Mouse (Mus musculus) skeletal muscle tissue, adult 2 months (tissue): ENCODE results near the gene Spdye4c.

ENCODE experiments used
- DNase-seq: peaks from one replicate; pipeline ENCODE4 v3.0.0-alpha.2; 2012; ENCODE audit warnings: low read depth, low spot score

Gene Spdye4c

DNA sequence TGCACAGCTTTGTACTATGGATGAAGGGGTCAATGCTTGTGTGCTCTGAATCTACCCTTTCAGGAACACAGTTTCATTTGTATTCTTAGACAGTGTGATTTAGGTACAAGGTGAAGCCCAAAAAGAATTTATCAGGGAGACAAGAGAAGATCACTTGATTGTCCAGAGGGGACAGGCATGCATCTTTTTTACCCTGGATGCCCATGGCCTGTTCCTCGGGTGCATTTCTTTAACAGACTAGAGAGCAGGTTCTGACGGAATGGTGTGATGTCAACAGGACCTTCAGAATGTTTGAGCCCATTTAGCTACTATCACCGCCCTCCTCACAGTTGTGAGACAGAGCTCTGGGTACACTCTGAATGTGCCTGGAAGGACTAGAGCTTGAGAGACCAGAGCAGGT lies at the start of gene Spdye4c:
TSS of gene Spdye4c (plus strand) at position 301 of the 400 bp plus-strand sequence.
- no peak for DNase-seq

DNA sequence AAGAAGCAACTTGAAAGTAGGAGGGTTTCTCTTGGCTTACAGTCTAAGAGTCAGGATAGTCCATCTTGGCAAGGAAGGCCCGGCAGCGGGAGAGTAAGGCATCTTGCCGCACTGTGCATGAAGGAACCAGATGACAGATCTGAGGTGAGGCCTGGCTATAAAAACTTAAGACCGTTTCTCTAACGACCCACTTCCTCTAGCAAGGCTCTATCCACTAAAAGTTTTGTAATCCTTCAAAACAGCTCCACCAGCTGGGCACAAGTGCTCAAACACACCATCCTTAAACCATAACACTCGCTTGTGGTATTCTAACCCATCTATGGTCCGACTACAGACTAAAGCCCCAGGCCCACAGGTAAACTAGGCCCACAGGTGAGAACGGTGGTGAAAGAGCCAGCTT lies 47.5 kb upstream of the Spdye4c start:
- DNase-seq, result no peak

DNA sequence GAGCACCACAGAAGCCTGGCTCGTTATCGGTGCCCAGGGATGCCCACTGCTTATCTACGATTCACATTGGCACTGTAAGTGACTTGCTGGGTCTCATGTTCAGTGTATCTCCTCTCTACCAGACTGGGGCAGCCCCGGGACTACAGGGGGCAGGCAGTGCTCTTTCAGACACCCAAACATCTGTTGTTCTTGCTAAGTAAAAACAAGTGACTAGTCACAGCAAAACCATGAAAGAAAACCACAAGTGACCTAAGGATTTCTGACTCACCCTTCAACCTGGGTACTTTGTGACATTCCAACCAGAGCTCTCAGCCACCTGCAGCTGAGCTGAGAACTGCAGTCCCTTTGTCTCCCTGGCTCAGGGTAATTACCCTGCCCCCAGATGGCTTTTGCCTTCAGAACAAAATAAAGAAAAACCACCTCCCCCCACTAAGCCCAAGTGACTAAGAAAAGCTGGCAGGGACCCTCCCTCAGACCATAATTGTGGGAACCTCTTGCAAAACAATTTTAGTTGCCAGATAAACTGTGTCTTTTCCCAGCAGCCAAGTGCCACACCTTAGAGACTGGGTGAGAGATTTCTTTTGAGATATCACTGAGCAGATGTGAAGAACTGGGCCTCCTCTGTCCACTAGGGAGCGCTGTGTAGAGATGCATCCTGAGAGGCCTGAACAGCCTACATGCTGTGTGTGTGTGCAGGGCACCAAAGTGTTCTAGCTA lies 46.4 kb upstream of the Spdye4c start:
- DNase-seq, result peak; percentile 12

DNA sequence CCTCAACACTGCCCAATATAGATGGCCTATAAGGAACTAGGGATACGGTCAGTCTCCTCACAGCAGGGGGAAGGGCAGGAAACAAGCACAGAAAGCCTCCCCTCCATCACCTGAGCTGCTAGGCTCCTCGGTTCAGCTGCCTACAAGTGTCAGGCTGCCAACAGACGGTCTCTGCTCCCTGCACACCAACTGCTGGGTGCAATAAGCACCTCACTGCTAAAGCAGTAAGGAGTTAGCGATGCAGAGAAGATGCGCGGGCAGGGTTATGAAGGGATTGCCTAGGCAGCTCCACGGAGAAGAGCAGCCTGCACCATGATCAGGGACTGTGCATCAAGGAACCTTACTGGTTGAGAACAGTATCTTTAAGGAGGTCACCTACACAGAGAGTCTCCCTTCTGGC lies 45.6 kb upstream of the Spdye4c start:
- DNase-seq, result no peak

DNA sequence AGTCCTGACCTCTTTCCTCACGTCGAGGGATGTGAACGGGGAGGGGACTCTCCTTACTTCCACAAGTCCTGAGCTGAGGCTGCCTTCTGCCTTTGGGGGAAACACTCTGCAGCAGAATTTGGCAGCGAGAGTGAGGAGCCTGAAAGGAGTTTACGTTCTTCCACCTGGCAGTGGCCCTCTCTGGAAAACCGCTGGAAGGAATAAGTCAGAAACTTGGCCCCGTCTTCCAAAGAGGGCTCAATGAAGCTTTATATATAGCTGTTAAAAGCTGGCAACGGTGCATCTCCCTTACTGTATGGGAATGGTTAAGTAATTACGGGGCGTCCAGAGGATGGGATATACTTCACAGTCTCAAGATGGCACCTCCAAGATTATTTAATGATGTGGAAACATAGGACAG lies 43.9 kb upstream of the Spdye4c start:
- no peak for DNase-seq

DNA sequence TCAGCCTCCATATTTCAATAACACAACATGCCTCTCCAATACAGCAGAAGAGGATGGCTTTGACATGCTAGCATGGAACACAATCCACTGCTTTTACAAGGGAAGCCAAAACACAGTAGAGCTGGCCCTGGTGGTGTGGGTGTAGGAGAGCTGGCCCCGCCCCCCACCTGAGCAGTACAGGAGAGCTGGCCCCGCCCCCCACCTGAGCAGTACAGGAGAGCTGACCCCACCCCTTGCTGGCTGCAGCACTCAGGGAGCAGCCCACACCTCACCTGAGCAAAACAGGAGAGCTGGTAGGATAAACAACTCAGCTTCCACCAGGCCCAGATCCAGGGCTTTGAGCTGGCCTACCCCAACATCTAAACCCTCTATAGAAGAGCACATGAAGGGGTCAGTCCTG lies 42.7 kb upstream of the Spdye4c start:
- DNase-seq, result no peak

DNA sequence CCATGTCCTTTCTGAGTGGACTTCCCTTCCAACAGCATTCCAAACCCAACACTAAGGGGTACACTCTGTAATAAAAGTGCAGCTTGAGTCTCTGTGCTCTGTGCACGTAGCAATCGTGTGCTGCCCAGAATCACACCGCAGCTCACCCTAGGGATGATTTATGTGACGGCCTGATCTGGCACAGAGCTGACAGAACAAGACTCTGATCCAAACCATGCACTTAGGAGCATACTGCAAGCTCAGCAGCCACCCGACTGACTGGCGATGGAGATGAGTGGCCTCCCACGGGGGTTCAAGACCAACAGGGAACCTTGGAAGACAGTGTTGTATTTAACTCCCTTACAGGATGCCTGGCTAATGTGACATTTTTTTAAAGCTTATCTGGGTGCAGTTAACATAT lies 41.4 kb upstream of the Spdye4c start:
- no peak for DNase-seq

DNA sequence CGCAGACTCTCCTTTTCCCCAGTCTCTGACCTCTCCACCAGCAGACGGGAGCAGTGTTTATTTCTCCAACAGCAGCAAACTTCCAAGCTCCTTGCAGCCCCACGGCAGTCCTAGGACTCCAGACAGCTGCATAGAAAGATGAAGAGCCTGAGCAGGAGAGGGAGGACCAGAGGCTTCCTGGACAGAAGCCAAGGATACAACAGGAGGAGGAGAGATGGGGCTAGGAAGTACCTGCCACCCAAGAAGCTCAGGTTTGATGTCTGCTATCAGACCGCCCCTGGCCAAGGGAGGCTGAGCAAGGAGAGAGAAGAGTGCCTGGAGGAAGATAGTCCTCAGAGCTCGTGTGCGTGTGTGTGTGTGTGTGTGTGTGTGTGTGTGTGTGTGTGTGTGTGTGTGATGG lies 41.0 kb upstream of the Spdye4c start:
- no peak for DNase-seq

DNA sequence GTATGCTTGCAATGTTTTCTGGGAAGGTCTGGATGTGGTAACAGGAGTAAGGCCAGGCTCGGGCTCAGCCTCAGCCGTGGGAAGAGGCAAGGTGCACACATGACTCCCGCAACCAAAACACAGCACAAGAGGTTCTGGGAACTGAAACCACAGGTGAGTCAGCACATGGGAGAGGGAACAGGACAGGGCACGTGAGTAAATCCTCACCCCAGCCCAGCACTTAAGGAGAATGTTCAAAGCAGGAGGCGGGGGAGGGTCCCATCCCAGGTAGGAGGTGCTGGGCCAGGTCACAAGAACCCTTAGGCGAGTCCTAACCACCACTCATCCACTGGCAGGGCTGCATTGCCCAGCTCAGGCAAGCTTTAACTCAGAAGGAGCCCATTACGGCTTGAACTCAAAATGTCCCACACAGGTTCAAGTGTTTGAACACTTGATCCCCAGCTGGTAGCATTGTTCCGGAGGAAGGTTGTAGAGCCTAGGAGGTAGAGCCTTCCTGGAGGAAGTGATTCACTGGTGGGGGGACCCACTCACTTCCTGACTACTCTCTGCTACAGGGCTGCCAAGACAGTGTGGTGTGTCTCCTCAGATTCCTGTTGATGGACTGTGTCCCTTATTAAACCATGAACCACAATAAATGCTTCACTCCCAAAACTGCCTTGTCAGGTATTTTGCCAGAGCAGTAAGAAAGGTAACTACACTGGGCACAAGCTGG lies 38.8 kb upstream of the Spdye4c start:
- no peak for DNase-seq

DNA sequence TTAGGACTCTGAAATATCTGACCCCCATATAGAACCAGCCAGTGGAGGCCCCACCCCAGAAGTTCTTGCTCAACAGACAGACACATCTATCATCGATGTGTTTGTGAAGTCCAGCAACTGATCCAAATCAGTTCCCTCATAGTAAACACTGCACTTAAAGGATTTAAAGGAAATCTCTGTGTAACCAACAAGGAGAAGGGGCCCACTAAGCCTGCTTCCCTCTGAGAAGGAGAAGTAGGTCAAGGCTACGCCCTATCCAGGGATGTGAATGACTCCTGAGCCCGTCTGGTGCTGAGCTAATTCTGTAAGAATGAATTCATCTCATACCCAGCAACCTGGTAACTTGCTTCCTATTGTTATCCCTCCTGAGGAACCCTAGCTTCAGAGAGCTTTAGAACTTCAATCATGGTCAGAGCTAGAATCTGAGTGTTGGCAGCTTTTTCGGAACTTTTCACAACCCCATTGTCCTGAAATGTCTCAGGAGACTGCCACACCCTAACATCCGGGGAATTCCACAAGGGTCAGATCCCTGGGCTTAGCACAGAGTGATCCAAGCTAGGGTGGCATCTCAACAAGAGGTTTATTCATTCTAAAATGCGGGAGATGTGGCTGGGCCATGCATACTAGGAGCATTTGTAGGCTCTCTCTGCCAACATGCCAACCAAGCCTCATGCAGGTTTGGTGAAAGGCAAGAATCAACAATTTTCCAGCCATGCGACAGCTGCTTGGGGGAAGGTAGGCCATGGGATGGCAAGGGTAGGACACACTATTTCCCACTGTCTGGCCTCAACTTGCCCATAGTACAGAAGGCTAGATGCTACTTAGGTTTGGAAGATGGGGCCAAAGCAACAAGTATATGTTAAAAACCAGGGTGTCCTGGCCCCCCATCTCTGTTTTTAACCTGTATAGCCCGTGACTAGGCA lies 38.0 kb upstream of the Spdye4c start:
- no peak for DNase-seq

DNA sequence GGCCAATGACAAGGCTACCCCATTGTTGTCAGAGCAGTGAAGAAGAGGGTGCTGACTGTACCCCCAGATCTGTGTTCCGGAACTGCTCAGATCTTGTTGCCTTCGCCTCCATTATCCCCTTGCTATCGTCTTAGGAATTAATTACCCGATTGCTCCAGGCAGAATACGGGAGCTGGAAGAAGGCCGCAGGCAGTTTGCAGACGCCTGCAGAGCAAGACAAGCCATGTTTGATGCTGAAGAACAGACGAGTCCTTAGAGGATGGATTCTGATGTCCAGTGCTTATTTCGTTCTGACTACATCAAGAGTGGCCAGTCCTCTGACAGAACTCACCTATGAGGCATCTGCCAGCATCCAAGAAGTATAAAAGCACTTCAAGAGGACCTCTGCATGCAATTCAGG lies 35.9 kb upstream of the Spdye4c start:
- DNase-seq, result no peak

DNA sequence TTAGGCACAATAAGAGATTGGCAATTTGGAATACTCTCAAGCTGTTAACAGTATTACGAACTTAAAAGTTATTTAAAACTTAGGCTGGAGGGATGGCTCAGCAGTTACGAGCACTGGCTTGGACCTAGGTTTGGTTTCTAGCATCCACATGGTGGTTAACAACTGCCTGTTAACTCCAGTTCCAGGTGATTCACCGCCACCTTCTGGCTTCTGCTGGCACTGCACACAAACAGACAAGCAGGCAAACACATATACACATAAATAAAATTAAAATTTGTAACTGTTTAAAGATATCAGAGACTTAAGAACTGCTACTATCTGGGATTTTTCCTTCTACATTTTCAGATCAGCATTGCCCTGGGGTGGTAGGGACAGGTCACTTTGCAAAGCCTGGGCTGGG lies 26.8 kb upstream of the Spdye4c start:
- DNase-seq, result no peak

DNA sequence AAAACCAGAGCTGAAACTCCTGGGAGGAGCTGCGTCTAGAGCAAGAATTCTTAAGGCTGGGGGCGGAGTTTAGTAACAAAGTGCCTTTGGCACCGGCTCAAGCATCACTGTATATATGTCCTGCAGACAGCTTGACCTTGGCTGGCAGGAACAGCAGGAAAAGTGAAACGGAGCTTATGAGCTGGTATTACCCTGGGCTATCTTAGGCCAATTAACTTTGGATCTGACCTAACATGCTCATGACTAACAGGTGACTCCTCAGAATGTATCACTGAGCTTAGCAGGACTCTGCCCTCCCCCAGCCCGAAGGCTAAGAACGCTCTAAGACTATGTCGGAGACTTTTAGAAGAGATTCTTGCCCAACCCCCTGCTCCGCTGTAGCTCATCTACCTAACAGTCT lies 25.1 kb upstream of the Spdye4c start:
- no peak for DNase-seq

DNA sequence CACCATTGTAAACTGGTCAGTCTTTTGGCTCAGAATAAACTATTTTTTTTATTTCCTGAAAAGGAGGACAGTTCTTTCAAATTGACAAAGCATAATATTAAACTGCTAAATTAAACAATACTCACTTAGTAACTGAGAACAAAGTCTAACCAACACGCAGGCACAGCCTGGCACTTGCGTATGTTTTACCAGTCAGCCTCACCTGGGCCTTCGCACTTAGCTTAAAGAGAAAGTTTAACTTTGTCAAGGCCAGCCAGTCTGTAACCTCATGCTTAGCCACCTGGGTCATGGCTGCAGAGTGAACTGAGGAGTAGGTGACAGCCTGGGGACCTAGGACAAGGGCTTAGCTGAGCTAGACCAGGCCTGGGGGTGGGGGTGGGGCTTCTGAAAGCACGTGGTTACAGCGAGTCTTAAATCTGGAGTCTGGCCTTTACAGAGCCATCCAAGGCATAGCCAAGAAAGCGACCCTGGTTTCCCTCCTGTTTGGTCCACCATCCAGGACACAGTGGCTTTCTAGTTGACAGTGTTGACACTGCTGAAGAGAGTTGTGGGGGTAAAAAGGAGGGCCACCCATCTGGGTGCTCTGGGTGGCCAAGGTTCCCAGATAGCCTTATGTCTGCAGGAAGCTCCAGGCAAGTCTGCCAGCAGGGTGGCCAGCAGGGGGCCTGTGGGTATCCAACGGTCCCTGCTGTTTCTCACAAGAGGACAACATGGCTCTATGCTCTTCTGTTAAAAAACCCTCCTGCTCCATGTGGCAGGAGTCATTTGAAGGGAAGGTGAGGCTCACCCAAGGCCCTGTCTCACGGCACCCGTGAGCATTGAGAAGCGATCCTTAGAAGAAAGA lies 24.5 kb upstream of the Spdye4c start:
- no peak for DNase-seq

DNA sequence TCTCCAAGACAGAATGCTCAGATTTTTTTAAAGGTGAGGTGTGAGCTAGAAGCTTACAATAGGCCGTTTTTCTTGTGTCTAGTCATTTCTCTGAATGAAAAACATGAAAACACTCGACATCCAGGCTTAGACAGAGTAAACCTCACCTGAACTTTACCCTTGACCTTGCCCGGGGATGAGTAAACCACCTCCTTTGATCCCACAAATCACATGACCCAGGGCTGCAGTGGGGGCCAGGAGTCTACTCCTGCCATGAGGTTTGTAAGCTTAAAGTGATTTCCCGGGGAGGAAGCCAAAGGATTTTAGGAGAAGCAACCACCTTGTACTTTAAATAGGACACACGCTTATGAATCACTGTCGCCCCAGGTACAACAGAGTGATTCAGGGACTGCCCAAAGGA lies 23.0 kb upstream of the Spdye4c start:
- DNase-seq, result no peak

DNA sequence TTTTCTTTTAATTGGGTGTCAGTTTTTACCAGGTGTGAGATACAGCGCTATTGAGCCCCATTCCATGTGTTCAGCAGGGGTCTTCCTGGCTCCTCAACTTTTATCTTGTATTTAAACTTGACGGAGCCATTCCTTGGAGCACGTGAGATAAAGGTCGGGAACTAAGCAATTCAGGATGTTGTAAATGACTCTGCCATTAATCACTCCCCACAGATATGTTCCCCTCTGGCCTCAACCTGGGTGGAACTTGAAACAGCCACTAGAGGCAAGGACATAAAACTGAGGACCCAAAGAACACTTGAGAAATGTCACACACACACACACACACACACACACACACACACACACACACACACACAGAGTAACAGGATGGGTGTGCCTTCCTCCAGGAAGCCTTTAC lies 22.5 kb upstream of the Spdye4c start:
- DNase-seq, result no peak

DNA sequence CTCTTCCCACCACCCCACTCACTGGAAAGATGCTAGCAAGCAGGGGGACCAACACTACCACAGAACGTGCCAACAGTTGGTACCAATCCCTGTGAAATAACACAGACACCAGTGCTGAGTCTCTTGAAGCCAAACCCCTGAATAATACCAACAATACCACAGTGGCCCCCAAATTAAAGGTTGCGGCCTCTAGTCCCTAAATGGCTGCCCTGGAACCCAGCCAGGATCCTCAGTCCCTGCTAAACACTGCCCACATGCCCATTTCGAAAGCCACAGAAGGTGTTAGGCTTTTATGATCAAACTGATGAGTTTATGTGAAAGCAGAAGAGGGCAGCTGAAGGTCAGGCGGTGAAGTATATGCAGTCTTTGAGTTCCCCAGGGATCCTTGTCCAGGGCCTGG lies 20.0 kb upstream of the Spdye4c start:
- no peak for DNase-seq

DNA sequence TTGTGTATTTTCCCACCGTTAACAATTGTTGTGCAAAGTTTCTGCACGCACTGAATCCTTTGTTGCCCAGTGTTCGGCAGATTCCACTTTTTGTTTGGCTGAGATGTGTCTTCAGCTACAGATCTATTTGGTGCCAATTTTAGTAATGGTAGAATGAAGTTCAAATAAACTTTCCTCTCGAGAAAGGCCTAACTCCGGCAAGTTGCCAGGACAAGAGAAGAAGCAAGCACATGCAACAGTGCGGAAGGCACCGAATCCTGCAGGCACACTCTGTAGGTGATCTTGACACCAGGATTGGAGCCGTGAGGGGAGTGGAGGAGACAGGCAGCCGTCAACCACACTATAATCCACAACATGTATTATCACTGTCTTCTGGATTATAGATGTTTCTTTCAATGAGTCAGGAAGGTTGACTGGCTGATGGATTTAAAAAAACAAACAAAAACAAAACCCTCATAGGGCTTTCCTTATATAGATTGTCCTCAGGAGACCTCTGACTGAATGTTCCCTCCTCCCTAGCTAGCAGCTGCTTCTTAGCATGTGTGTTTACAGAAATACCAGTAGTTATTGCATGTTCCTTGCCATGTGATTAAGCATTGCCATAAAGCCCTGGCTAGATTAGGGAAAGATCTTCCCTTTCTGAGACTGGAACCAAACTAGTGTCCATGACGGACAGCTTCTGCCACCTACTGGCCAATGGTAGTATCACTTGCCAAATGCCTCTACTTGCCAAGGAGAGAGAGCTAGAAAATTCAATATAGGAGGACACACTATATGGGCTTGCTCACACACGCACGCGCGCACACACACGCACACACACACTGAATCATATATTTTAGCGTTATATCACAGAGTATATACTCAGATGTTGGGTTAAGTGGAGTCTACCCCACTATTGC lies 18.0 kb upstream of the Spdye4c start:
- peak; percentile 66 for DNase-seq

DNA sequence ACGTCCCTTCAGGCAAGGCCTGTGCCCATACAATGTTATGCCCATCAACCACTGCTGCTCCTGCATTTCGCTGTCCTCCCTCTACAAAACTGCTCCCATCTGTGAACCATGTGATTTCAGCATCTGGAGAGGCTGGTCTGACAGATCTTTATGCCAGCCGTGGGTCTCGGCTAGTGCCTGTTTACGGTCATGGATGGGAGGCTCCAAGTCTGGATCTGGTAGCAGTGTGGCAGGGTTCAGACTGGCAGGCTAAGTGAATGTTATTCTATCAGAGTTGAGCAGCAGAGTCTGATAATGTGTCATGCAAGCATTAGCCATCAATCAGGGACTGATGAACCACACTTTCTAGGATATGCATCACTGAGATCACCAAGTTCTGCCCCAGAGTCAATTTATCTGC lies 8.1 kb upstream of the Spdye4c start:
- DNase-seq, result no peak

DNA sequence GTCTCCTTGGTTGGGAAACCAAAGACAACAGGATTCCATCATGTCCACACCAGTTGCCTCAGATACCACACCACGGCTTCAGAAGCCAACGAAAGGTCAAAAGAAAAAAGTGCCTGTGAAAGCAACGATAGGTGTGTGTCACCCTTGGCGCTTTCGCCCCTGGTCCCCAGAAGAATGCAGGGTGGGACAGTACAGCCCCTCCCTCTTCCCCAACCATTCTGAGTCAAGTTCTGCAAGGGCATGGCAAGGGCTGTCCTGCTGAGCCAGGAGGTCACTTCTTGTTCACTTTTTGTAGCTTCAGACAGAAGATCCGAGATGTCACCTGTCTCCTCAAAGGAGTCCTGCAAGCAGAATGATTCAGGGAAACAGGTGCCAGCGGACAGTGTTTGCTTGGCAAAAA lies 1.3 kb downstream of the Spdye4c start:
- DNase-seq, result no peak
